Mouse (Mus musculus) layer of hippocampus, adult 11-12 months (tissue): ENCODE measurements around the gene Olfr1450.
"Not testable (repeated sequence)": the region's sequence is repeated elsewhere in the genome, so short reads cannot be mapped to it uniquely, and the experiment has no call there.

Source experiments
- DNase-seq: peaks from one replicate; pipeline ENCODE4 v3.0.0; 2022; ENCODE audit warnings: low spot score

Olfr1450 gene

GRCm38 (mm10) chr19:12949958-12950357 is at the start of gene Olfr1450:
Gene Olfr1450 (plus strand): TSS chr19:12950258.
- no peak for DNase-seq

GRCm38 (mm10) chr19:12903643-12904042 is 46.4 kb upstream of the Olfr1450 start, which contains the start of gene Olfr1447:
Gene Olfr1447 (minus strand): TSS chr19:12903743.
- DNase-seq, result no peak

GRCm38 (mm10) chr19:12924319-12924718 is 25.7 kb upstream of the Olfr1450 start, which contains the start of gene Olfr1448:
Gene Olfr1448 (minus strand): TSS chr19:12924419.
- DNase-seq, result no peak

- no peak for DNase-seq
Observed at GRCm38 (mm10) chr19:12930540-12930939, 19.5 kb upstream of the Olfr1450 start, which contains the start of gene Olfr1449. Gene Olfr1449 (plus strand): TSS chr19:12930840.

- DNase-seq, result not testable (repeated sequence)
Observed at GRCm38 (mm10) chr19:12970082-12970481, 20.0 kb downstream of the Olfr1450 start.

- not testable (repeated sequence) for DNase-seq
Observed at GRCm38 (mm10) chr19:12992316-12992715, 42.3 kb downstream of the Olfr1450 start.

- DNase-seq, result no peak
Observed at GRCm38 (mm10) chr19:12994714-12995113, 44.7 kb downstream of the Olfr1450 start, which contains the start of gene Olfr1451. Gene Olfr1451 (plus strand): TSS chr19:12995014.
